Mouse (Mus musculus): ENCODE data around the gene Tmbim7.
"Not testable (repeated sequence)": the region's sequence is repeated elsewhere in the genome, so short reads cannot be mapped to it uniquely, and the experiment has no call there.

Tmbim7 gene

GRCm38 (mm10) chr5:3650881-3651280 lies at the start of gene Tmbim7:
Tmbim7 (plus strand) TSS chr5:3651181.
- no peak for DNase-seq

GRCm38 (mm10) chr5:3607114-3607513 lies 43.9 kb upstream of the Tmbim7 start:
- DNase-seq: no peak

- DNase-seq: no peak
Measured at GRCm38 (mm10) chr5:3609241-3609640, 41.7 kb upstream of the Tmbim7 start.

- not testable (repeated sequence) for DNase-seq
Measured at GRCm38 (mm10) chr5:3611835-3612234, 39.1 kb upstream of the Tmbim7 start.

- DNase-seq: peak; percentile 84
Measured at GRCm38 (mm10) chr5:3620486-3620885, 30.5 kb upstream of the Tmbim7 start.

GRCm38 (mm10) chr5:3630055-3630454 lies 20.9 kb upstream of the Tmbim7 start:
- DNase-seq: no peak

- no peak for DNase-seq
Measured at GRCm38 (mm10) chr5:3631512-3632271, 19.3 kb upstream of the Tmbim7 start.

GRCm38 (mm10) chr5:3632285-3632684 lies 18.7 kb upstream of the Tmbim7 start:
- DNase-seq: no peak

- no peak for DNase-seq
Measured at GRCm38 (mm10) chr5:3633315-3633714, 17.7 kb upstream of the Tmbim7 start.

GRCm38 (mm10) chr5:3633951-3634350 lies 17.0 kb upstream of the Tmbim7 start:
- DNase-seq: no peak

- DNase-seq: no peak
Measured at GRCm38 (mm10) chr5:3635286-3635685, 15.7 kb upstream of the Tmbim7 start.

- no peak for DNase-seq
Measured at GRCm38 (mm10) chr5:3644621-3645020, 6.4 kb upstream of the Tmbim7 start.

GRCm38 (mm10) chr5:3645326-3645725 lies 5.7 kb upstream of the Tmbim7 start:
- no peak for DNase-seq

GRCm38 (mm10) chr5:3646539-3646938 lies 4.4 kb upstream of the Tmbim7 start:
- DNase-seq: peak; percentile 9

GRCm38 (mm10) chr5:3646991-3647707 lies 3.8 kb upstream of the Tmbim7 start:
- peak; percentile 69 for DNase-seq

GRCm38 (mm10) chr5:3647708-3648121 lies 3.3 kb upstream of the Tmbim7 start:
- peak; percentile 92 for DNase-seq

- DNase-seq: peak; percentile 12
Measured at GRCm38 (mm10) chr5:3648206-3648848, 2.7 kb upstream of the Tmbim7 start.

GRCm38 (mm10) chr5:3648849-3649210 lies 2.2 kb upstream of the Tmbim7 start:
- DNase-seq: no peak

- no peak for DNase-seq
Measured at GRCm38 (mm10) chr5:3651621-3652020, 640 bp downstream of the Tmbim7 start.

GRCm38 (mm10) chr5:3652903-3653575 lies 2.1 kb downstream of the Tmbim7 start:
- not testable (repeated sequence) for DNase-seq

GRCm38 (mm10) chr5:3653801-3654200 lies 2.8 kb downstream of the Tmbim7 start:
- DNase-seq: no peak

- no peak for DNase-seq
Measured at GRCm38 (mm10) chr5:3657085-3657484, 6.1 kb downstream of the Tmbim7 start, which contains the start of gene Gatad1. Gatad1 (minus strand) TSS chr5:3657185.

GRCm38 (mm10) chr5:3665225-3665624 lies 14.2 kb downstream of the Tmbim7 start:
- no peak for DNase-seq
